Mouse (Mus musculus): ENCODE measurements at regions not wholly inside any gene's neighbourhood (a gene's known extent, or its start where the extent isn't known, plus 50 kb on each side); places are given as distances from the start of the nearest gene placed in this dataset.

GRCm38 (mm10) chrX:76200607-76201006, 63.5 kb upstream of the Cldn34b3 start:
- TF ChIP-seq EP300 (IDR thresholded peaks at IDR 0.05; ENCODE audit: low read depth) (no peak), CTCF (IDR thresholded peaks at IDR 0.05; ENCODE audit: low read depth) (no peak)

Measured in heart, postnatal 0 days (tissue).